Mouse (Mus musculus) lung, postnatal 0 days (tissue): ENCODE data around the gene Tnfsf4. TPM values are rescaled to one million over a fixed set of nuclear protein-coding genes. Genes with fewer than 3 reads are reported as not detected.
A peak's percentile ranks its signal among the peaks of the same experiment; 100 is the strongest.

ENCODE experiments used
- ATAC-seq: fragments of 200-750 bp; cut with Nextera tagmentation; 2 replicates; pipeline ENCODE4 v1.8.0; 2017; ENCODE audit warnings: moderate library complexity
- DNase-seq: peaks from one replicate; pipeline ENCODE4 v3.0.0-alpha.2; 2016; ENCODE audit warnings: low spot score
- H3K27ac ChIP-seq: fragments of 300-500 bp; sonication (generic); 2 replicates; pipeline ENCODE4 v1.5.1; 2014; ENCODE audit warnings: antibody characterized with exemption, mild to moderate bottlenecking, low read length, mixed read lengths
- H3K27me3 ChIP-seq: fragments of 300-500 bp; sonication (generic); replicated peaks from 2 replicates; pipeline ENCODE4 v1.6.1; 2014; ENCODE audit warnings: low read length, mixed read lengths; ENCODE audit not compliant: insufficient read depth
- H3K36me3 ChIP-seq: fragments of 300-500 bp; sonication (generic); 2 replicates; pipeline ENCODE4 v1.6.1; 2014; ENCODE audit warnings: low read length, mixed read lengths; ENCODE audit not compliant: insufficient read depth
- H3K4me1 ChIP-seq: fragments of 300-500 bp; sonication (generic); 2 replicates; pipeline ENCODE4 v1.6.1; 2014; ENCODE audit warnings: antibody characterized with exemption, low read depth, low read length, mixed read lengths; ENCODE audit not compliant: insufficient read depth
- H3K4me2 ChIP-seq: fragments of 300-500 bp; sonication (generic); replicated peaks from 2 replicates; pipeline ENCODE4 v1.6.1; 2014; ENCODE audit warnings: low read depth, mild to moderate bottlenecking, low read length, moderate library complexity, mixed read lengths
- H3K4me3 ChIP-seq: fragments of 300-500 bp; sonication (generic); 2 replicates; pipeline ENCODE4 v1.5.1; 2014; ENCODE audit warnings: low read depth, low read length
- H3K9ac ChIP-seq: fragments of 300-500 bp; sonication (generic); replicated peaks from 2 replicates; pipeline ENCODE4 v1.6.1; 2014; ENCODE audit warnings: low read depth, mild to moderate bottlenecking
- H3K9me3 ChIP-seq: fragments of 300-500 bp; sonication (generic); 2 replicates; pipeline ENCODE4 v1.6.1; 2016; ENCODE audit warnings: low read length, mixed read lengths
- CTCF ChIP-seq: IDR thresholded peaks from 2 replicates; pipeline ENCODE4 v1.5.1; 2016; ENCODE audit warnings: antibody characterized with exemption, mild to moderate bottlenecking
- EP300 ChIP-seq: IDR thresholded peaks from 2 replicates; pipeline ENCODE4 v1.6.1; 2016; ENCODE audit warnings: antibody characterized with exemption, mild to moderate bottlenecking, control low read depth
- WGBS: fragments of 180-500 bp; shearing (Covaris S2); extraction: QIAGEN DNeasy Blood & Tissue Kit; methylation state at CpG from one replicate; pipeline ENCODE4 v1.1.7; 2014; 5-methylcytosine and 5-hydroxymethylcytosine counted together
- polyA plus RNA-seq: library from polyadenylated mRNA; unstranded; fragments of >200 nt; fragmentation: Nextera tagmentation; extraction: Ambion mirVana; gene quantifications from 2 replicates; pipeline ENCODE4 v1.2.1, GENCODE M21; 2015

Tnfsf4 gene
- polyA plus RNA-seq, 1 experiment from 2014 or later, result not detected

GRCm38 (mm10) chr1:161400126-161400525, 4.9 kb downstream of the Tnfsf4 start:
- peak; percentile 83 for DNase-seq
- 19% methylated on average over 6 of the region's 6 CpGs for WGBS
- Histone ChIP-seq H3K36me3 (no peaks in the 10 kb centered on the region), H3K27ac (no peak overlapping the region), H3K9me3 (no peaks in the 10 kb centered on the region), H3K4me1 (no peaks in the 10 kb centered on the region), H3K27me3 (no peaks in the 10 kb centered on the region), H3K4me3 (no peak overlapping the region), H3K4me2 (no peak overlapping the region), H3K9ac (no peak overlapping the region)
- TF ChIP-seq EP300 (no peak), CTCF (peak; percentile 91)
- no peak for ATAC-seq

DNA sequence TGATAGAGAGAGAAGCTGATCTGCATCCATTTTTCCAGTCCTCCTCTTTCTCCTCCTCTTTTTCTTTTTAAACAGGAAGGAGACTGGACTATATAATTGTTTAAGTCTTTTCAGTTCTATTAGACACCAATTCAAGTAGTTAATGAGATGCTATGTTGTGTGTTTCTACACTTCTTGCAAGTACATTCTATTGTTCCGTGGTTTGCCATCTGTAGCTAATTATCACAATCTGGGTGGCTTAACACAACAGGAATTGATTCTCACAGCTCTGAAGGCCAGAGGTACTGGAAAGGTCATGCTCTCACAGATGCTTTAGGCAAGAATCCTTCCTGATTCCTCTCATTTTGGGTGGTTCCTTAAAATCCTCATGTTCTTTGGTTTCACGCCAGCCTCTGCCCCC, 7.9 kb downstream of the Tnfsf4 start:
- no peak for TF ChIP-seq EP300
- no peak for TF ChIP-seq CTCF
- ATAC-seq, result no peak
- WGBS, result 74% methylated on average over 2 of the region's 2 CpGs
- H3K27me3 ChIP-seq, result no peaks in the 10 kb centered on the region
- H3K4me2 ChIP-seq, result no peak overlapping the region
- H3K9me3 ChIP-seq, result no peaks in the 10 kb centered on the region
- H3K27ac ChIP-seq, result no peak overlapping the region
- H3K9ac ChIP-seq, result no peak overlapping the region
- no peak overlapping the region for H3K4me3 ChIP-seq
- H3K4me1 ChIP-seq, result no peaks in the 10 kb centered on the region
- DNase-seq, result no peak
- no peaks in the 10 kb centered on the region for H3K36me3 ChIP-seq

DNA sequence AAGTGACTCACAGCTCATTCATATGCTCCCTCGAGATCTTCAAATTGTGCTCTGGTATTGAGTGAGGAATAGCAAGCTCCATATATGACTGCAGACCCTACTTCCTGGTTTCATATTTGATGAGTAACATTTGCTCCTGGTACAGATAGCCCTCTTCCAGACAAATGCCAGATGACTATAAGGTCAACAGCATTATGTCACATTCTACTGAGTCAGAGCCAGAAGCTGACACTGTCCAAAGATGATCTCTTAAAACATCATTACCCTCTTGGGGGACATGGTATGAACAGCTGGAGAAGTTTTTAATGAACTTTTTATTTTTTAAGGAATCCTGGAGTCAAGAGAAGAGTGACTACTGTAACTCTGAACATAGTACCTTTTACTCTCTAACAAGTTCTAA, 11.3 kb downstream of the Tnfsf4 start:
- Histone ChIP-seq H3K4me3 (no peak overlapping the region), H3K9me3 (no peaks in the 10 kb centered on the region), H3K4me1 (no peaks in the 10 kb centered on the region), H3K27ac (no peak overlapping the region), H3K9ac (no peak overlapping the region), H3K27me3 (no peaks in the 10 kb centered on the region), H3K4me2 (no peak overlapping the region), H3K36me3 (no peaks in the 10 kb centered on the region)
- peak; percentile 33; the same call in 1 of the 2 replicates for ATAC-seq
- no peak for DNase-seq
- TF ChIP-seq CTCF (no peak), EP300 (no peak)
- WGBS, result 67% methylated on average over 1 of the region's 1 CpGs

DNA sequence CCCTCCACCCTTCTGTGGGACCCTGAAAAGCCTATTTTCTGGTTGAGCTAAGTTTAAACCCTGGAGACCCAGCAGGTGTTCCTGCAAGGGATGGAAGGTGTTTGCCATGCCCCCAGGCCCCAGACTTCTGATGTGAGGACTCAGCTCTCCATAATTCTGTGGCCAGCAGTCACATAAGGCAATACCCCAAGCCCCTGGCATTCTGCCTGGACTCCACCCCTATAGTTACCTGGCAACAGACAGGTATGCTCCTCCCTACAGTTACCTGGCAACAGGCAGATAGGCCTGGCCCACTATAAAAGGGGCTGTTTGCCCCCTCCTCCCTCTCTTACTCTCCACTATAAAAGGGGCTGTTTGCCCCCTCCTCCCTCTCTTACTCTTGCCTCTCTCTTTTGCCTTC, 24.7 kb downstream of the Tnfsf4 start:
- H3K36me3 ChIP-seq, result no peaks in the 10 kb centered on the region
- no peak overlapping the region for H3K9ac ChIP-seq
- no peak overlapping the region for H3K27ac ChIP-seq
- no peak overlapping the region for H3K4me2 ChIP-seq
- no peak for DNase-seq
- no peak overlapping the region for H3K4me3 ChIP-seq
- no peaks in the 10 kb centered on the region for H3K27me3 ChIP-seq
- no peak for ATAC-seq
- TF ChIP-seq EP300 (no peak), CTCF (no peak)
- no peaks in the 10 kb centered on the region for H3K9me3 ChIP-seq
- no peaks in the 10 kb centered on the region for H3K4me1 ChIP-seq

- Histone ChIP-seq H3K27me3 (no peaks in the 10 kb centered on the region), H3K27ac (no peak overlapping the region), H3K4me1 (no peaks in the 10 kb centered on the region), H3K4me3 (no peak overlapping the region), H3K9ac (no peak overlapping the region), H3K36me3 (no peaks in the 10 kb centered on the region), H3K4me2 (no peak overlapping the region), H3K9me3 (no peaks in the 10 kb centered on the region)
- DNase-seq, result no peak
- 74% methylated on average over 9 of the region's 9 CpGs for WGBS
- ATAC-seq, result no peak
- no peak for TF ChIP-seq EP300
- TF ChIP-seq CTCF, result no peak
These were observed 25.4 kb downstream of the Tnfsf4 start for GRCm38 (mm10) chr1:161420646-161421045.

DNA sequence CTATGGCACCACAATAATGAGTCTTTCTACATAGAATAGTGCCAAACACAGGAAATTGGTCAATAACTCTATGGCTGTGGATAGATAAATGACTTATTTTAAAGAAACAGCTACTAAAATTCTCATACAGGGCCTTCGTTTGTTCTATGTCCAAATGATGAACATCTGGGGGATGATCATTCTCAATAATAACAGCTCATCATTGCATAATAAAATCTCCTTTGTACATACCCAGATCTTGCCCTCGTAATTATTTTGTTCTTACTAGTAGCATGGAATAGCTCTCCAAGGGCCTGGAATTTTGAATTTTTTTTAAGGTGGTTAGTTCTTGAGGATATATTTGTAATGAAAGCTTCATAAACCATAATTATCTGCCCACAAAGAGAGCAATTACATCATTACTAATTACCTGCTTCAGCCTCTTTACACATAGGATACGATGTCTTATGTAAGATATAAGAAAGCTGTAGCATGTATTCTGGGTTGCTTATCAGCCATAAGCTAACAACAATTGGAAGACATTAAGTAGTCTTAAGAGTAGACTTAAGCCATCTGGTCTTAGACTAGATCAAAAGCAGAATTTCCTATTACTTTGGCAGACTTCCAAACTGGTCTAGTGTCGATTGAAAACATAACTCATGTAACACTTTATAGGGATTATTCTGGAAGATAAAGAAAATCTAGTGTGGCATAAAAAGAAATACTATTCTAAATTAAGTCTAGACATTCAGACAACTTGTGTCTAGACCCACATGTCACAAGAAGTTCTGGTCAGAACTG, 31.3 kb downstream of the Tnfsf4 start:
- H3K9me3 ChIP-seq, result no peaks in the 10 kb centered on the region
- no peak overlapping the region for H3K4me2 ChIP-seq
- H3K27ac ChIP-seq, result no peak overlapping the region
- DNase-seq, result peak; percentile 36
- H3K36me3 ChIP-seq, result no peaks in the 10 kb centered on the region
- ATAC-seq, result peak; percentile 44; the same call in 1 of the 2 replicates
- no peak overlapping the region for H3K4me3 ChIP-seq
- 45% methylated on average over 4 of the region's 4 CpGs for WGBS
- TF ChIP-seq CTCF, result no peak
- no peak for TF ChIP-seq EP300
- H3K4me1 ChIP-seq, result no peaks in the 10 kb centered on the region
- H3K9ac ChIP-seq, result no peak overlapping the region
- no peaks in the 10 kb centered on the region for H3K27me3 ChIP-seq

GRCm38 (mm10) chr1:161427057-161427311, 31.8 kb downstream of the Tnfsf4 start:
- DNase-seq, result no peak
- ATAC-seq, result no peak; the same call in 1 of the 2 replicates
- H3K9ac ChIP-seq, result no peak overlapping the region
- no peaks in the 10 kb centered on the region for H3K27me3 ChIP-seq
- H3K4me1 ChIP-seq, result no peaks in the 10 kb centered on the region
- WGBS, result 63% methylated on average over 1 of the region's 1 CpGs
- no peak overlapping the region for H3K27ac ChIP-seq
- H3K4me3 ChIP-seq, result no peak overlapping the region
- H3K4me2 ChIP-seq, result no peak overlapping the region
- TF ChIP-seq EP300, result no peak
- no peaks in the 10 kb centered on the region for H3K9me3 ChIP-seq
- H3K36me3 ChIP-seq, result no peaks in the 10 kb centered on the region
